Mouse (Mus musculus): ENCODE measurements around the gene Pgap3.
"Not testable (repeated sequence)": the region's sequence is repeated elsewhere in the genome, so short reads cannot be mapped to it uniquely, and the experiment has no call there.

The Pgap3 gene

GRCm38 (mm10) chr11:98383261-98384030 lies 16.8 kb downstream of the Pgap3 start, which contains the start of gene Tcap:
TSS of gene Tcap (plus strand) at chr11:98383811.
- in situ Hi-C loops (cut with MboI, MseI): no loop called here

DNA sequence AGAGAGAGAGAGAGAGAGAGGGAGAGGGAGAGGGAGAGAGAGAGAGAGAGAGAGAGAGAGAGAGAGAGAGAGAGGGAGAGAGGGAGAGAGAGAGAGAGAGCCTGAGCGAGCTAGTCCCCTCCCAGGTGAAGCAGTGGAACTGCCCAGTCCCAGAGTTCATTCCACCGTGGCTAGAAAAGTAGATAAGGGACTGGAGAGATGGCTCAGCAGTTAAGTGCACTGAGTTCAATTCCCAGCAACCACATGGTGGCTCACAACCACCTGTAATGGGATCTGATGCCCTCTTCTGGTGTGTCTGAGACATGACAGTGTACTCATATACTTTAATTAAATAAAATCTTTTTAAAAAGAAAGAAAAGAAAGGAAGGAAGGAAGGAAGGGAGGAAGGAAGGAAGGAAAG lies 17.9 kb downstream of the Pgap3 start:
- in situ Hi-C loops (cut with MboI, MseI): not testable (repeated sequence)

- in situ Hi-C loops (cut with MboI, MseI): no loop called here
These were observed 18.6 kb downstream of the Pgap3 start for GRCm38 (mm10) chr11:98381651-98382050.

DNA sequence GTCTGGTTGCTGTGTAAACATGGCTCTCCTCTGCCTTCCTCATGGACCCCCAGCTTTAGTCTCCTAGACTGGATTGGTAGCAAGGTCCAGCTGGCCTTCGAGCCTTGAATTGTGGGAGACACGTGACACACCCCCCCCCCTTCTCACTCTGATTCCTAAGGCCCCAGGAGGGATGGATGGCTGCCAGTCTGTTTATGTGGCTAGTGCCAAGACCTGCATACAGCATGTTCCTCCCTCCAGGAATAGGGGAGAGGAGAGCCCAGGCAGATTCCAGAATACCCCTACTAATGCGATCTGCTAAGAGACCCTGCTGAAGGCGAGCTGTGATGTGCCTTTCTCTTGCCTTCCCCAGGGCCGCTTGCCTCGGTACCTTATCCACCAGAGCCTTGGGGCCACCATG lies 20.2 kb downstream of the Pgap3 start:
- in situ Hi-C loops (cut with MboI, MseI): no loop called here

GRCm38 (mm10) chr11:98379379-98379778 lies 20.9 kb downstream of the Pgap3 start:
- in situ Hi-C loops (cut with MboI, MseI): no loop called here

- in situ Hi-C loops (cut with MboI, MseI): no loop called here
These were observed 22.5 kb downstream of the Pgap3 start for GRCm38 (mm10) chr11:98377787-98378186.

DNA sequence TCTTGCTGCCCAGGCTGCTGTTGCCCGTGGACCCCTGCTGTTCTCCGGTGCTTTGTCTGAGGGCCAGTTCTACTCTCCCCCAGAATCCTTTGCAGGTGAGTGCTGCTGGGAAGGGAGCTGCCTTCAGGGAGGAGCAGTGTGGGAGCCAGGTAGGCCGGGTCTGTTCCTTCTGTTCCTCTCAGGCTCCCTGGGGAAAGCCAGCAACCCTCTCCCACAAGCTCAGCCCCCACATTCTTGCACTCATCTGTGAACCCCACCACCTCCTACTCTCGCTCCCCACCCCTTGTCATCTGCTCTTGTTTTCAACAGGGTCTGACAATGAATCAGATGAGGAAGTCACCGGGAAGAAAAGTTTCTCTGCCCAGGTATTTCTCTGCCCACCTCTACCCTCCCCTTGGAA lies 23.5 kb downstream of the Pgap3 start:
- in situ Hi-C loops (cut with MboI, MseI): no loop called here

DNA sequence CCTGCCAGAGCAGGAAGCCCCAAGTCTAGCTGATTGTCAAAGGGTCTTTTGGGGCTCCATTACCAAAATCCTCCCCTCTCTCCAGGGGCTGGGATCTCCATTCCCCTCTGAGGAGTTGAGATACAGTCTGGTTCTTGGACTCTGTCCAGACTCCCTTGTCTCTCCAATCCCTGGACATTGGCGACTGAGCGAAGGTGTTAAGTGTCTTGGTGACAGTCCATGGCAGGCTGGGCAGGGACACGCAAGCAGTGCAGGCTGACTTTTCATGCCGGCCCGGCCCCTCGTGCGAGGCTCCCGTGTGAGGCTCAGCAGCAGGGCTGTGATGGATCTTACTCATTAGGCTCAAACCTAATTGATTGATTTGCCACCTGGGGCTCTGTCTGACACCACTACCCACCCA lies 26.0 kb downstream of the Pgap3 start:
- in situ Hi-C loops (cut with MboI, MseI): no loop called here

- in situ Hi-C loops (cut with MboI, MseI): no loop called here
These were observed 27.0 kb downstream of the Pgap3 start for GRCm38 (mm10) chr11:98373244-98373643.

DNA sequence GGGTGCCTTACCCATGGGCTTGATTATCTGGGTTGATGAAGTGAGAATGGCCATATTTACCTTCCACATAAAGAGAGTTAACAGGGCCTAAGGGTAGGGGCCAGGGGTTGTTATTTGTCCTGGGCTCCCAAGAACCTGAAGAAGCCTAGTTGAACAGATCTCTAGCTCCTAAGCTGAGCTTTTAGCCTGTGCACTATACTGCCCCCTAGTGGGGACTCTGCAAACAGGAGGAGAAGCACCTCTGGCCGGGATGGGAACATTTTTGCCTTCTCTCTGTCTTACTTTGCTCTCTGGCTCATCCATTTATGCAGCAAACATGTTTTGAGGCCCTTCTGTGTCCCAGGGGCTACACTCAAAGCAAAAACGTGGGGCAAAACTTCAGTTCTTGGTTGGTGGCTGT lies 27.9 kb downstream of the Pgap3 start:
- in situ Hi-C loops (cut with MboI, MseI): no loop called here

GRCm38 (mm10) chr11:98371556-98372240 lies 28.6 kb downstream of the Pgap3 start:
- in situ Hi-C loops (cut with MboI, MseI): no loop called here

DNA sequence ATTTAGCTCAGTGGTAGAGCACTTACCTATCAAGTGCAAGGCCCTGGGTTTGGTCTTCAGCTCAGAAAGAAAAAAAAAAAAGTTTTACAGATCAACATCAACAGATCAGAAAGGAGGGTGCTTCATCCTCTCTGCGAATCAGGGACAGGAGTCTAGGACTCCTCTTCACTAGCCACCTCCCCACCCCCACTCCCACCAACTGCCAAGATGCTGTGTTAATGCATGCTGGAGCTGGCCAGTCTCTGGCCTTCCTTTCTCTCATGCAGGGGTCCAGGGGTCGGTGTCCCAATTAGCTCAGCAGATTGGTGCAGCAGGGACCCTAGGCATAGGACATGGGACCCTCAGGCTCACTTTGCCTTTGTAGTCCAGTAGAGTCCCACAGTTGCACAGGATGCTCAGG lies 29.7 kb downstream of the Pgap3 start:
- in situ Hi-C loops (cut with MboI, MseI): no loop called here

DNA sequence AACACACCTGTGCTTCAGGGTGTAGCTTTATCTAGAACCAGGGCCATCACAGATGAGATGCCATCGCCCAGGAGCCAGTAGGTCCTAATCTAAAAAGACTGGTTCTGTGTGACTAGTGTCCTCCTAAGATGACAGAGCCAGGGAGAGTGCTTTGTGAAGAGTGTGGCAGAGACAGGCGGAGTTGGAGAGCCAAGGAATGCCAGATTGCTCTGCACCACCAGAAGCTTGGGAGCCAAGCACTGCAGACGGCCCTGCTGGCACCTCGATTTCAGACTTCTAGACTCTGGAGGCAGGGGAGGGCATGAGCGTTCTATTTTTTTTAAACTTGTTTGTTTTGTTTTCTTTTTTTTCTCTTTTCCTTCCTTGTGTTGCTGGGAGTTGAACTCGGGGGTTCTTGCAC lies 31.0 kb downstream of the Pgap3 start:
- in situ Hi-C loops (cut with MboI, MseI): no loop called here

DNA sequence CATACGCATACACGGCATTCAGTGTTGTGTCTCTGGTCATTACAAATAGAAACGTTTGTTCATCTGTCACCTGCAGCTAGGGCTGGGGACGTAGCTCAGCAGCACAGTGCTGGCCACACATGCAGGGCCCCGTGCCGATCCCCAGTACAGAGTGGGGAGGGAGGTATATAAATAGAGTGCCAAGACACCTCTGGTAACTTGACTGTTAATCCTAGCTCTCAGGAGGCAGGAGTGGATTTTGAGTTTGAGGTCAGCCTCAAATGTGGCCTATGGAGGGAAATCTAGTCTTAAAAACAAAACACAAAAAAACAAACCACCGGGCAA lies 32.5 kb downstream of the Pgap3 start:
- in situ Hi-C loops (cut with MboI, MseI): no loop called here

DNA sequence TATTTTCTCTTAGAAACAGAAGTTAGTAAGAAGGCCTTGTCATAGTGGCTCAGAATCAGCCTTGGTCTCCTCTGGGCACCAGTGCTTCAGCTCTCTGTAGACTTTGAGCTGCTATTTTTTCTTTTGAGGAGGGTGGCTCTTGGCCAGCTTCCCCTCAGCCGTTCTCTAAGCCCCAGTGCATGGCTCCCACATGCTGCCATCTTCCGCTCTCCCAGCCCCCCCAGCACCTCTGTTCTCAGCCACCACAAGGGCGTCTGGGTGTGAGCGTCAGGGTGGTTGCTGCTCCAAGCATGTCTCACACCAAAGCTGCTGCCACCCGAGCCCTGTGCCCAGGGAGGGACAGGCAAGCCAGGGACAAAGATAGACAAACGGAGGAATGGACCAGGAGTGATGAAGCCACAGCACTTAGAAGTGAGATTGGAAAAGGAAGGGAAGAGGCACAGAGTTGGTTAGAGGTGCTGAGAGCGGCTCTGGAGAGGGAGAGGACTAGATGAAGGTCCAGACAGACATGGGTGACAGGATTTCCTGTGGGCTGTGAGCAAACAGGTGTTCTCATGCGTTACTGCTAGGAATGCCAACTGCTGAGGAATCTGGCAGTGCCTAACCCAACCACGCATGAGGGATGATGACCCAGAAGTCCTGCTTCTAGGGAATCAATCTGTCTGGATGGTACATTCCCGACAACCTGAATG lies 33.0 kb downstream of the Pgap3 start:
- in situ Hi-C loops (cut with MboI, MseI): no loop called here

GRCm38 (mm10) chr11:98366290-98366689 lies 34.0 kb downstream of the Pgap3 start:
- in situ Hi-C loops (cut with MboI, MseI): no loop called here

DNA sequence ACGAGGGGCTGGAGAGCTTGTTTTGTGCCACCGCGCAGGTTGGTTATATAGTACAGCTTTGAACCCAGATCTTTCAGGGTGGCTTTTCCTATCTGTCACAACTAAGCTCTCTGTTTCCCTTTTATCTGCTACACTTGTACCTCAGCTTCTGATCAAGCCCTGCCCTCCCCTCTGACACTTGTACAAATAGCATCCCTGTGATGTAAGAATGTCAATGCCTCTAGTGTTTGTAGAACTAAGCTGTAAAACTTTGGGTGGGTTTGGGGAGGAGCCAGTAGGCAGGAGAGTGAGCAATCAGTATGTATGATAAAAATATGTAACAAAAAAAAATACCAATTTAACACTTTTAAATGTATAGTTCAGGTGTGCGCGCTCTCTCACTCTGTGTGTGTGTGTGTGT lies 35.9 kb downstream of the Pgap3 start:
- in situ Hi-C loops (cut with MboI, MseI): no loop called here

GRCm38 (mm10) chr11:98363817-98364216 lies 36.5 kb downstream of the Pgap3 start:
- in situ Hi-C loops (cut with MboI, MseI): no loop called here

DNA sequence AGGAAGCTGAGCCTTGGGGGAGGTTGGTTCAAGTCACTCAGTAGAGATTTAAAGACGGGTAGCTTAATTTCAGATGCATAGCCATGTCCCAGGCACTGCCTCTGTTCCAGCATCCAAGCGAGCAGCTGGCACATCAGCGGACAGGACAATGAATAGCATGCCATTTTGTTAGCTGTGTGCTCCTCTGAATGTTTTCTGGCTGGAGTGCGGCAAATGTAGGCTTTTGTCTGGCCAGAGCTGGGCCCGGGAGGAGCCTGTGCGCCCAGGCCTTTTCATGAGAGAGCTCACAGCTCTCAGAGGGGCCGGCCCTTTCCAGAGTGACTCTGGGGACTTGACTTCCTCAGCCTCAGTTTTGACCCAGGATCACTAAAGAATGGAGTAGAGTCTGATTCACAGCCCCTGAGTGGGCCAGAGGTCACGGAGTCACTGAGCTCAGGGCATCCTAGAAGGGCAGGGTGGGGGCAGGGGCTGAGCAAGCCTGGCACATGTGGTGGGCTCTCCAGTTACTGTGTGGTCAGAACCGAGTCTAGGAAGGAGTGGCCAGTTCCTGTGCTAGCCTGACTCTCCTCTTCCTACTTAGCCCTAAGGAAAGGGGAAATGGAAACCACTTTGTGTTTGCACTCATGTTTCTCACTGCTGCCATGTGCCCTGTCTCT lies 39.3 kb downstream of the Pgap3 start:
- in situ Hi-C loops (cut with MboI, MseI): no loop called here

DNA sequence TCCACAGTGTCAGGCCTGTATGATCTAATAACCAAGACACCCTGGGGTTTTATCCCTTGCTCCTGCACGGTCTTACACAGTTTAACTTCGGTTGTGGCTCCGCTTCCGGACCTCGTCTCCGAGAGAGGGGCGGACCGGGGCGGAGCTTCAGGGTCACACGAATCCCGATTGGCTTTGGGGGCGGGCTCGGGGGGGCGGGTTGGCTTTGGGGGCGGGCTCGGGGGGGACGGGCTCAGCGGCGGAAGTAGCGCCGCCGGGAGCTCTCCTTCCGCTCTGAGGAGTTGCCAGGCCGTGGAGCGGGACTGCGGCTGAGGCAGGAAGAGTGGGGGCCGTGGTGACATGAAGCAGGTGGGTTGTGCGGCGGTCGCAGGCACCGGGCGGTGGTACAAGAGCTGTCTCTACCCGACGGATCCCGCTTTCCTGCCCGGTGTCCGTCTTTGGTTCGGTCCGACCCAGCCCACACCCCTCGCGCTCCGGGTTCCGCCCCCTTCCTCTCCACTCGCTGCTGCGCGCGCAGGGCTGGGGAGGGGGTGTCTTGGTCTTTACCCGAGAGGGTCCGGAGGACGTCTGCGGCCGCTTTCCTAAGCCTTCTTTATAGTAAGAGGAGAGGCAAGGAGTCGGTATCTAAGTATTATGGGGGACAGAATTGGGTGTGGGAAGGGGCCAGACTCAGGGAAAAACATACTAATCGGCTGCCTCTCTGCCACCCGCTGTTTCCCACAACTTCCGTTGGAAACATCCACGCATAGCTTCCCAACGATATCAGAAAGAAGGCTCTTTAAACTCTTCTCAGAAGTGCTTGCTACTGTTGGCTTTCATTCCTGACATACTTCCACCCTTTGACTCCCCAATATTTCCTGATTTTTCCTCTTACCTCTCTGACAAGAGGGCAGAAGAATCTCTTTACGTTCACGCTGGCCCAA lies 41.9 kb downstream of the Pgap3 start, which contains the start of gene Stard3:
Gene Stard3 (plus strand): TSS at position 208 of the 923 bp plus-strand sequence.
- in situ Hi-C loops (cut with MboI, MseI): no loop called here
